Mouse (Mus musculus) neural tube, embryonic 15.5 days (tissue): Measurements from ENCODE around the gene Ipcef1. TPM values are rescaled to one million over a fixed set of nuclear protein-coding genes. Genes with fewer than 3 reads are reported as not detected.
A peak's percentile ranks its signal among the peaks of the same experiment; 100 is the strongest.

Source experiments
- ATAC-seq: fragments of 200-750 bp; cut with Nextera tagmentation; 2 replicates; pipeline ENCODE4 v1.8.0; 2017; ENCODE audit warnings: mild to moderate bottlenecking, moderate TSS enrichment, moderate library complexity; ENCODE audit not compliant: low FRiP score
- H3K27ac ChIP-seq: fragments of 300-500 bp; sonication (generic); replicated peaks from 2 replicates; pipeline ENCODE4 v1.5.1; 2015; ENCODE audit warnings: mild to moderate bottlenecking, inconsistent platforms
- H3K27me3 ChIP-seq: fragments of 300-500 bp; sonication (generic); replicated peaks from 2 replicates; pipeline ENCODE4 v1.6.1; 2015; ENCODE audit warnings: inconsistent platforms
- H3K36me3 ChIP-seq: fragments of 300-500 bp; sonication (generic); 2 replicates; pipeline ENCODE4 v1.6.1; 2015; ENCODE audit warnings: inconsistent platforms
- H3K4me1 ChIP-seq: fragments of 300-500 bp; sonication (generic); 2 replicates; pipeline ENCODE4 v1.6.1; 2015; ENCODE audit warnings: inconsistent platforms
- H3K4me2 ChIP-seq: fragments of 300-500 bp; sonication (generic); 2 replicates; pipeline ENCODE4 v1.6.1; 2015; ENCODE audit warnings: inconsistent platforms, mild to moderate bottlenecking, moderate library complexity
- H3K4me3 ChIP-seq: fragments of 300-500 bp; sonication (generic); replicated peaks from 2 replicates; pipeline ENCODE4 v1.5.1; 2015; ENCODE audit warnings: mild to moderate bottlenecking, inconsistent platforms
- H3K9ac ChIP-seq: fragments of 300-500 bp; sonication (generic); replicated peaks from 2 replicates; pipeline ENCODE4 v1.6.1; 2015; ENCODE audit warnings: mild to moderate bottlenecking, inconsistent platforms
- H3K9me3 ChIP-seq: fragments of 300-500 bp; sonication (generic); replicated peaks from 2 replicates; pipeline ENCODE4 v1.6.1; 2016; ENCODE audit warnings: inconsistent platforms
- WGBS: fragments of 180-500 bp; shearing (Covaris S2); methylation state at CpG from one replicate; pipeline ENCODE4 v1.1.7; 2015; ENCODE audit warnings: mixed read lengths; 5-methylcytosine and 5-hydroxymethylcytosine counted together
- polyA plus RNA-seq: library from polyadenylated mRNA; unstranded; fragments of >200 nt; fragmentation: Nextera tagmentation; extraction: Ambion mirVana; gene quantifications from 2 replicates; pipeline ENCODE4 v1.2.1, GENCODE M21; 2015

Ipcef1 gene
- polyA plus RNA-seq = 2.7 and 3.9 TPM in 2 replicates

GRCm38 (mm10) chr10:7052315-7053017 is at the start of gene Ipcef1:
Ipcef1 (minus strand) TSS chr10:7052478.
- Histone ChIP-seq H3K27ac (no peak within 1 kb of the TSS), H3K27me3 (no peaks in the 10 kb centered on the region), H3K4me3 (no peak within 1 kb of the TSS), H3K4me1 (peaks cover 12% of the 10 kb centered on the region), H3K36me3 (no peaks in the 10 kb centered on the region), H3K9me3 (no peaks in the 10 kb centered on the region), H3K4me2 (peak within 1 kb of the TSS; percentile 6; the same call in 1 of the 2 replicates), H3K9ac (no peak within 1 kb of the TSS)
- WGBS = 16% methylated on average over 12 of the region's 12 CpGs
- no peak for ATAC-seq

GRCm38 (mm10) chr10:7077971-7078370 is 25.7 kb upstream of the Ipcef1 start:
- H3K4me2 ChIP-seq = no peak overlapping the region
- no peaks in the 10 kb centered on the region for H3K9me3 ChIP-seq
- no peaks in the 10 kb centered on the region for H3K27me3 ChIP-seq
- H3K27ac ChIP-seq = no peak overlapping the region
- H3K4me1 ChIP-seq = no peaks in the 10 kb centered on the region
- no peak for ATAC-seq
- H3K4me3 ChIP-seq = no peak overlapping the region
- no peaks in the 10 kb centered on the region for H3K36me3 ChIP-seq
- 84% methylated on average over 1 of the region's 1 CpGs for WGBS
- no peak overlapping the region for H3K9ac ChIP-seq

GRCm38 (mm10) chr10:7077389-7077808 is 25.1 kb upstream of the Ipcef1 start:
- no peak overlapping the region for H3K9ac ChIP-seq
- no peaks in the 10 kb centered on the region for H3K4me1 ChIP-seq
- no peak overlapping the region for H3K4me2 ChIP-seq
- H3K4me3 ChIP-seq = no peak overlapping the region
- H3K27me3 ChIP-seq = no peaks in the 10 kb centered on the region
- WGBS = 75% methylated on average over 7 of the region's 7 CpGs
- ATAC-seq = no peak
- H3K9me3 ChIP-seq = no peaks in the 10 kb centered on the region
- no peak overlapping the region for H3K27ac ChIP-seq
- H3K36me3 ChIP-seq = no peaks in the 10 kb centered on the region

GRCm38 (mm10) chr10:7076662-7077211 is 24.5 kb upstream of the Ipcef1 start:
- H3K27ac ChIP-seq = 0 out of 2 replicates have a peak overlapping the region, but pooled peaks have one; percentile 4
- no peaks in the 10 kb centered on the region for H3K36me3 ChIP-seq
- no peak overlapping the region for H3K9ac ChIP-seq
- WGBS = 52% methylated on average over 7 of the region's 8 CpGs
- no peak overlapping the region for H3K4me3 ChIP-seq
- no peaks in the 10 kb centered on the region for H3K9me3 ChIP-seq
- H3K27me3 ChIP-seq = no peaks in the 10 kb centered on the region
- peak; percentile 29; the same call in 1 of the 2 replicates for ATAC-seq
- H3K4me1 ChIP-seq = no peaks in the 10 kb centered on the region
- 0 out of 2 replicates have a peak overlapping the region, but pooled peaks have one; percentile 17 for H3K4me2 ChIP-seq

GRCm38 (mm10) chr10:7076201-7076600 is 23.9 kb upstream of the Ipcef1 start:
- peak overlapping the region; percentile 17; the same call in 1 of the 2 replicates for H3K4me2 ChIP-seq
- no peaks in the 10 kb centered on the region for H3K9me3 ChIP-seq
- no peaks in the 10 kb centered on the region for H3K4me1 ChIP-seq
- H3K36me3 ChIP-seq = no peaks in the 10 kb centered on the region
- H3K27ac ChIP-seq = no peak overlapping the region
- H3K4me3 ChIP-seq = no peak overlapping the region
- H3K9ac ChIP-seq = no peak overlapping the region
- WGBS = 15% methylated on average over 8 of the region's 8 CpGs
- peak; percentile 89 for ATAC-seq
- H3K27me3 ChIP-seq = no peaks in the 10 kb centered on the region

- H3K4me2 ChIP-seq = no peak overlapping the region
Observed at GRCm38 (mm10) chr10:7075661-7076060, 23.4 kb upstream of the Ipcef1 start.

GRCm38 (mm10) chr10:7074231-7074630 is 22.0 kb upstream of the Ipcef1 start:
- no peaks in the 10 kb centered on the region for H3K27me3 ChIP-seq
- no peaks in the 10 kb centered on the region for H3K9me3 ChIP-seq
- H3K36me3 ChIP-seq = no peaks in the 10 kb centered on the region
- H3K4me2 ChIP-seq = no peak overlapping the region
- H3K4me1 ChIP-seq = peaks cover 10% of the 10 kb centered on the region; the same call in 1 of the 2 replicates
- ATAC-seq = no peak
- H3K4me3 ChIP-seq = no peak overlapping the region
- no peak overlapping the region for H3K9ac ChIP-seq
- H3K27ac ChIP-seq = no peak overlapping the region
- 88% methylated on average over 2 of the region's 2 CpGs for WGBS

More at GRCm38 (mm10) chr10:7075661-7076060, 23.4 kb upstream of the Ipcef1 start:
- Histone ChIP-seq H3K36me3 (no peaks in the 10 kb centered on the region), H3K4me1 (0 out of 2 replicates have a peak, but pooled peaks cover 2% of the 10 kb centered on the region), H3K4me3 (no peak overlapping the region), H3K27ac (no peak overlapping the region), H3K27me3 (no peaks in the 10 kb centered on the region), H3K9ac (no peak overlapping the region), H3K9me3 (no peaks in the 10 kb centered on the region)
- WGBS = 89% methylated on average over 2 of the region's 2 CpGs
- ATAC-seq = no peak

- Histone ChIP-seq H3K27ac (no peak overlapping the region), H3K9me3 (no peaks in the 10 kb centered on the region), H3K27me3 (no peaks in the 10 kb centered on the region), H3K4me2 (no peak overlapping the region), H3K9ac (no peak overlapping the region), H3K4me3 (no peak overlapping the region), H3K4me1 (peaks cover 10% of the 10 kb centered on the region; the same call in 1 of the 2 replicates), H3K36me3 (no peaks in the 10 kb centered on the region)
- WGBS = 78% methylated on average over 5 of the region's 5 CpGs
- ATAC-seq = peak; percentile 56
Observed at GRCm38 (mm10) chr10:7070924-7071323, 18.6 kb upstream of the Ipcef1 start.

- H3K27me3 ChIP-seq = no peaks in the 10 kb centered on the region
- H3K9me3 ChIP-seq = no peaks in the 10 kb centered on the region
- H3K36me3 ChIP-seq = no peaks in the 10 kb centered on the region
- H3K4me1 ChIP-seq = peaks cover 10% of the 10 kb centered on the region; the same call in 1 of the 2 replicates
- H3K4me2 ChIP-seq = no peak overlapping the region
- no peak overlapping the region for H3K4me3 ChIP-seq
- ATAC-seq = peak; percentile 57; the same call in 1 of the 2 replicates
- no peak overlapping the region for H3K9ac ChIP-seq
- H3K27ac ChIP-seq = no peak overlapping the region
- WGBS = 59% methylated on average over 8 of the region's 8 CpGs
Observed at GRCm38 (mm10) chr10:7070100-7070835, 18.0 kb upstream of the Ipcef1 start.

- Histone ChIP-seq H3K4me2 (no peak overlapping the region), H3K27me3 (no peaks in the 10 kb centered on the region), H3K9me3 (no peaks in the 10 kb centered on the region), H3K27ac (no peak overlapping the region), H3K4me1 (peaks cover 10% of the 10 kb centered on the region; the same call in 1 of the 2 replicates), H3K9ac (no peak overlapping the region), H3K36me3 (no peaks in the 10 kb centered on the region), H3K4me3 (no peak overlapping the region)
- ATAC-seq = no peak
- WGBS = 93% methylated on average over 2 of the region's 2 CpGs
Observed at GRCm38 (mm10) chr10:7069090-7069489, 16.8 kb upstream of the Ipcef1 start.

- no peak for ATAC-seq
- 73% methylated on average over 12 of the region's 12 CpGs for WGBS
- H3K9ac ChIP-seq = no peak overlapping the region
- H3K4me3 ChIP-seq = no peak overlapping the region
- H3K36me3 ChIP-seq = no peaks in the 10 kb centered on the region
- H3K27ac ChIP-seq = no peak overlapping the region
- no peaks in the 10 kb centered on the region for H3K27me3 ChIP-seq
- no peaks in the 10 kb centered on the region for H3K9me3 ChIP-seq
- no peak overlapping the region for H3K4me2 ChIP-seq
- H3K4me1 ChIP-seq = peaks cover 10% of the 10 kb centered on the region; the same call in 1 of the 2 replicates
Observed at GRCm38 (mm10) chr10:7068608-7069007, 16.3 kb upstream of the Ipcef1 start.
